Mouse (Mus musculus) limb, embryonic 10.5 days (tissue): ENCODE measurements around the gene Ubald2. TPM values are rescaled to one million over a fixed set of nuclear protein-coding genes. Genes with fewer than 3 reads are reported as not detected.

Experiments used
- DNase-seq: peaks from one replicate; pipeline ENCODE4 v3.0.0-alpha.2; 2017; ENCODE audit warnings: low spot score
- H3K27ac ChIP-seq: fragments of 300-500 bp; sonication (generic); 2 replicates; pipeline ENCODE4 v1.5.1; 2016; ENCODE audit warnings: mild to moderate bottlenecking
- H3K27me3 ChIP-seq: fragments of 300-500 bp; sonication (generic); 2 replicates; pipeline ENCODE4 v1.6.1; 2016; ENCODE audit warnings: low read depth, mild to moderate bottlenecking; ENCODE audit not compliant: poor library complexity, severe bottlenecking
- H3K36me3 ChIP-seq: fragments of 300-500 bp; sonication (generic); 2 replicates; pipeline ENCODE4 v1.6.1; 2016; ENCODE audit warnings: mild to moderate bottlenecking, moderate library complexity
- H3K4me1 ChIP-seq: fragments of 300-500 bp; sonication (generic); 2 replicates; pipeline ENCODE4 v1.6.1; 2016
- H3K4me3 ChIP-seq: fragments of 300-500 bp; sonication (generic); 2 replicates; pipeline ENCODE4 v1.5.1; 2016; ENCODE audit warnings: mild to moderate bottlenecking, moderate library complexity
- H3K9me3 ChIP-seq: fragments of 300-500 bp; sonication (generic); replicated peaks from 2 replicates; pipeline ENCODE4 v1.6.1; 2016; ENCODE audit warnings: mild to moderate bottlenecking
- WGBS: fragments of 180-500 bp; shearing (Covaris S2); methylation state at CpG from one replicate; pipeline ENCODE4 v1.1.7; 2016; 5-methylcytosine and 5-hydroxymethylcytosine counted together
- polyA plus RNA-seq: library from polyadenylated mRNA; unstranded; fragments of >200 nt; fragmentation: Nextera tagmentation; extraction: Ambion mirVana; gene quantifications from 2 replicates; pipeline ENCODE4 v1.2.1, GENCODE M21; 2016

Gene Ubald2
- polyA plus RNA-seq, 1 experiment from 2014 or later, result 44.1 TPM

- DNase-seq, result no peak
- 57% methylated on average over 11 of the region's 11 CpGs for WGBS
- Histone ChIP-seq H3K9me3 (no peaks in the 10 kb centered on the region), H3K4me1 (peaks cover 37% of the 10 kb centered on the region), H3K4me3 (no peak overlapping the region), H3K36me3 (peaks cover 14% of the 10 kb centered on the region), H3K27ac (0 out of 2 replicates have a peak overlapping the region, but pooled peaks have one; percentile 3), H3K27me3 (no peaks in the 10 kb centered on the region)
Measured at GRCm38 (mm10) chr11:116431428-116432077, 2.3 kb upstream of the Ubald2 start.

GRCm38 (mm10) chr11:116432127-116432526, 1.8 kb upstream of the Ubald2 start:
- no peaks in the 10 kb centered on the region for H3K9me3 ChIP-seq
- WGBS, result 75% methylated on average over 6 of the region's 6 CpGs
- no peak for DNase-seq
- peaks cover 43% of the 10 kb centered on the region for H3K4me1 ChIP-seq
- H3K4me3 ChIP-seq, result no peak overlapping the region
- H3K27ac ChIP-seq, result 0 out of 2 replicates have a peak overlapping the region, but pooled peaks have one; percentile 3
- no peaks in the 10 kb centered on the region for H3K27me3 ChIP-seq
- peaks cover 20% of the 10 kb centered on the region for H3K36me3 ChIP-seq

- H3K27me3 ChIP-seq, result no peaks in the 10 kb centered on the region
- H3K9me3 ChIP-seq, result no peaks in the 10 kb centered on the region
- 76% methylated on average over 8 of the region's 8 CpGs for WGBS
- H3K4me1 ChIP-seq, result peaks cover 47% of the 10 kb centered on the region
- DNase-seq, result no peak
- H3K36me3 ChIP-seq, result peaks cover 27% of the 10 kb centered on the region
- peak overlapping the region; percentile 98 for H3K27ac ChIP-seq
- peak overlapping the region; percentile 99; the same call in 1 of the 2 replicates for H3K4me3 ChIP-seq
Measured at GRCm38 (mm10) chr11:116432593-116433355, 1.1 kb upstream of the Ubald2 start.

GRCm38 (mm10) chr11:116434287-116434966, 533 bp downstream of the Ubald2 start:
- Histone ChIP-seq H3K4me1 (peaks cover 45% of the 10 kb centered on the region), H3K27me3 (no peaks in the 10 kb centered on the region)
- WGBS, result under 1% methylated on average over 50 of the region's 67 CpGs

GRCm38 (mm10) chr11:116434967-116435752, 1.3 kb downstream of the Ubald2 start:
- peaks cover 45% of the 10 kb centered on the region for H3K4me1 ChIP-seq

More at GRCm38 (mm10) chr11:116434287-116434966, 533 bp downstream of the Ubald2 start:
- H3K27ac ChIP-seq, result peak overlapping the region; percentile 98
- peaks cover 38% of the 10 kb centered on the region for H3K36me3 ChIP-seq
- DNase-seq, result peak; percentile 78
- no peaks in the 10 kb centered on the region for H3K9me3 ChIP-seq
- H3K4me3 ChIP-seq, result peak overlapping the region; percentile 99

GRCm38 (mm10) chr11:116435992-116436724, 2.3 kb downstream of the Ubald2 start:
- no peak for DNase-seq
- Histone ChIP-seq H3K27ac (peak overlapping the region; percentile 57; the same call in 1 of the 2 replicates), H3K4me3 (peak overlapping the region; percentile 99), H3K9me3 (no peaks in the 10 kb centered on the region), H3K4me1 (peaks cover 43% of the 10 kb centered on the region), H3K27me3 (no peaks in the 10 kb centered on the region), H3K36me3 (peaks cover 54% of the 10 kb centered on the region)
- WGBS, result 81% methylated on average over 5 of the region's 5 CpGs

More at GRCm38 (mm10) chr11:116434967-116435752, 1.3 kb downstream of the Ubald2 start:
- H3K4me3 ChIP-seq, result peak overlapping the region; percentile 99
- H3K27ac ChIP-seq, result peak overlapping the region; percentile 98
- H3K9me3 ChIP-seq, result no peaks in the 10 kb centered on the region
- 58% methylated on average over 12 of the region's 12 CpGs for WGBS
- peaks cover 45% of the 10 kb centered on the region for H3K36me3 ChIP-seq
- no peak for DNase-seq
- H3K27me3 ChIP-seq, result no peaks in the 10 kb centered on the region

GRCm38 (mm10) chr11:116436725-116437331, 2.9 kb downstream of the Ubald2 start:
- H3K27ac ChIP-seq, result peak overlapping the region; percentile 57
- DNase-seq, result no peak
- 73% methylated on average over 4 of the region's 4 CpGs for WGBS
- H3K36me3 ChIP-seq, result peaks cover 57% of the 10 kb centered on the region
- H3K4me3 ChIP-seq, result 0 out of 2 replicates have a peak overlapping the region, but pooled peaks have one; percentile 99
- peaks cover 40% of the 10 kb centered on the region for H3K4me1 ChIP-seq
- H3K27me3 ChIP-seq, result no peaks in the 10 kb centered on the region
- no peaks in the 10 kb centered on the region for H3K9me3 ChIP-seq

GRCm38 (mm10) chr11:116437541-116437940, 3.6 kb downstream of the Ubald2 start:
- H3K27ac ChIP-seq, result peak overlapping the region; percentile 57
- peaks cover 57% of the 10 kb centered on the region for H3K36me3 ChIP-seq
- no peak overlapping the region for H3K4me3 ChIP-seq
- H3K9me3 ChIP-seq, result no peaks in the 10 kb centered on the region
- WGBS, result 82% methylated on average over 11 of the region's 11 CpGs
- no peaks in the 10 kb centered on the region for H3K27me3 ChIP-seq
- no peak for DNase-seq
- H3K4me1 ChIP-seq, result peaks cover 41% of the 10 kb centered on the region

- H3K9me3 ChIP-seq, result no peaks in the 10 kb centered on the region
- H3K27ac ChIP-seq, result no peak overlapping the region
- H3K4me1 ChIP-seq, result peaks cover 53% of the 10 kb centered on the region
- H3K27me3 ChIP-seq, result no peaks in the 10 kb centered on the region
- WGBS, result 73% methylated on average over 19 of the region's 19 CpGs
- H3K36me3 ChIP-seq, result peaks cover 57% of the 10 kb centered on the region
- H3K4me3 ChIP-seq, result no peak overlapping the region
- DNase-seq, result no peak
Measured at GRCm38 (mm10) chr11:116439269-116440240, 5.7 kb downstream of the Ubald2 start.

GRCm38 (mm10) chr11:116440408-116441068, 6.6 kb downstream of the Ubald2 start:
- WGBS, result 85% methylated on average over 7 of the region's 7 CpGs
- no peak overlapping the region for H3K27ac ChIP-seq
- DNase-seq, result no peak
- peaks cover 52% of the 10 kb centered on the region for H3K36me3 ChIP-seq
- H3K4me3 ChIP-seq, result no peak overlapping the region
- H3K27me3 ChIP-seq, result no peaks in the 10 kb centered on the region
- no peaks in the 10 kb centered on the region for H3K9me3 ChIP-seq
- H3K4me1 ChIP-seq, result peaks cover 55% of the 10 kb centered on the region
